Mouse (Mus musculus): ENCODE data around the gene Fth1.

The Fth1 gene

DNA sequence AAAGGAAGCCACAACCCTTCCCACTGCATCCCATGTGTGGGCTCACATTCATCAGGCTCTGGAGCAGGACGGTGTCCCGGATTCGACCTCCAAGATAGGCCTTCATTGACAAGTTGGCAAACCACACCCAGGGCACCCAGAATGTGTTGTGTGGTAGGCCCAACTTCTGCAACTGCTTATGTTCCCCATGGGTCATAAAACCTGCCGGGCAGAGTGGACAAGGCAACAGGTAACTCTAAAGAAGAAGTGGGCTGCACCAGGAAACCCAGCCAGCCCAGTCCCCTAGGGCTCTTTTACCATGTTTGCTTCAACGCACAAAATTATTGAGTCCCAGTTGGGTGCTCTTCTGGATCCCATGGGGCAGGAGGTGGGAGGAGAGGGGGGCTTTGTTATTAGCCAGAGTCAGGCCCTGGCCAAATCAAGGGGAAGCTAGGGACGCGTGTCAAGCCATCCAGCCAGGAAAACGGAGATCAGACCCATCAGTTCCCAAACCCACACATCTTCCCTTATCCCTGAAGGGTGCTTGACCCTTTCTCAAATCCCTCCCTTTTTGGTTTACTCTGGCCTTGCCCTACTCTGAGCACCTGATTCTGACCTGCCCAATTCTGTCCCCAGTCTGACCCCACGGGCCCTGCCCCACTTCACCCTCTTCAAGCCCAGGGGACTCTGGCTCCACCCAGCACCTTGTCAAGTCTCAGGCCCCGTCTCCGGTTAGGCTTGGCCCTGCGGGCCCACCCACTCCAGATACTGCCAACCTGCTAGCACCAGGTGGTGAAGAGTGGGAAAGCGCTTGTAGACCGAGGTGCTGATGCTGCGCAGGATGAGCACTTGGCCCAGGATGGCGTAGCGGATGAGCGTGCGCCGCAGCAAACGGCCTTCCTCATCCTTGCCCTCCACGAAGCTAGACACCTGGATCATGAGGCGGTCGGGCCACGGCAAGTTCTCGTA is 11.9 kb downstream of the Fth1 start:
- DNase-seq = no peak

DNA sequence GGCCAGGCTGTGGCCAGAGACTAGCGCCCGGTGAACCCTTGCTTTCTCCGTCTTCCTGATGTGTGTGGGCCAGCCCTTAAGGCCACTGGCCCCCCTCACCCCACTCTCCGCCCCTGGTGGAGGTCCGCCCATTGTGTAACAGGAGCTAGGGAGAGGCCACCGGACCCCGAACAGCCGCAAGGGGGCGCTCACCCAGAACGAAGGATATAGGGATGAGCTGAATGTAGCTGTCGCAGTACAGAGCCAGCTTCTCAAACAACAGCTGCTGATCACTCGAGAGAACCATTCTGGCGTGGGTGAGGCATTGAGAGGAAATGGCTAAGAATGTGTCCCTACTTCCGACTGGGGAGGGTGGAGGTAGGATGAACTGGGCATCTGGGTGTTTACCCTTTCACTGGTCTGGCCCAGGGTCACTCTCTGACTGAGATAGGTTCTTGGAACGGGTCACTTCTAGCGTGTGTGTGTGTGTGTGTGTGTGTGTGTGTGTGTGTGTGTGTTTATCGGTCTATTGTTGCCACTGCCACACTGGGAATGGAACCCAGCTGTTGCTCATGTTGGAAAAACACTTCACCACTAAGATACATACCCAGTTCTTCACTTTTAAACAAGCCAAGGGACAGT is 12.7 kb downstream of the Fth1 start:
- DNase-seq = peak; percentile 95

DNA sequence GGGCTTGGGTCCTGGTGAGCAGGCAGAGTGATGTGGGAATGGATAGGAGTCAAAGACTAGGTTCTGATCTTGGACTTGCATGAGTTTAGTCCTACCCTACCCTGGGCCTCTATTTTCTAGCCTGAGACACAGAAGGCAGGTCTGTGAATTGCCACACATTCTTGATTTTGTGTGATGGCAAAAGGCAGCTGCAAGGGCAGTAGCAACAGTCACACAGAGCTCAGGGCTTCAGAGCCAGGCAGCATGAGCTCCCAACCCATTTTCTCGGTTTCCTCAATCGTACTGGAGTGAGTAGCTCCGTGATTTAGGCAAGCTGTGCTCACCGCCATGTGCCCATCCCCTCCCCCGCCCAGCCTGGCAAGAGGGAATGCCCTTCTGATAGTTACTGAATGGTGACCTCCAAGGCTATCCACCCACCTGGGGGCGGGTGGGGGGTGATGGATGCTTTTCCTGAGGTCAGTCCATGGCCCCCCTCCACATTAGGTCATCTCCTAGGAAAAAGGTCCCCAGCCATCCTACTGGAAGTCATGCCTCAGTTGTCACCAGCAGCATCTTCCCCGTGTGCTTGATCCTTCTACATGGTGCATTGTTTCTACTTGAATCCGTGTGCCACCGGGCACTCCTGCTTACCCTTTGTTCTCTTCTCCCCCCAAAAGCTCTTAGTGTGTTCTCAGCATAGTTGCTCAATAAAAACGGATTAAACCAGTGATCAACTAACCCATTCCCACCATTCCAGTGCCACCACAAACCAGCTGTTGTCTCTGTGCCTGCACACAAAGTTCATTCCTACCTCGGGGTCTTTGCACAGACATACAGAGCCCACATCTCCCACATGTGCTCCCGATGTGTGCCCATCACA is 17.0 kb downstream of the Fth1 start:
- DNase-seq = no peak

DNA sequence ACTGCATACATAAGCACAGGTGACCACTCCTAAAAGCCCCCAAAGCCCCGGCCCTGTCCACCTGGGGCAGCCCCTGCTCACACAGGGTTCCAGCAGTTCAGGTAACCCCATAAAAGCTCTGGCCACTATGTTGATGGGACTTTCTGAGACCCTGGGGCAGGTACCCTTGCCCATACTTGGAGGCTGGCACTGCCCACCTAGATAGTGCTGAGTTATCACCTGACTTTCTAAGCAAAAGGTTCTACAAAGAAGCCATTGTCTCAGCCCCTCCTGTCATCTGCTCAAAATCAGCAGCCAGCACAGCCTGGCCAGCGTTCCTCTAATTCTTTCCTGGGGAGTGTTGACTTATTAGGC is 17.6 kb downstream of the Fth1 start:
- no peak for DNase-seq

DNA sequence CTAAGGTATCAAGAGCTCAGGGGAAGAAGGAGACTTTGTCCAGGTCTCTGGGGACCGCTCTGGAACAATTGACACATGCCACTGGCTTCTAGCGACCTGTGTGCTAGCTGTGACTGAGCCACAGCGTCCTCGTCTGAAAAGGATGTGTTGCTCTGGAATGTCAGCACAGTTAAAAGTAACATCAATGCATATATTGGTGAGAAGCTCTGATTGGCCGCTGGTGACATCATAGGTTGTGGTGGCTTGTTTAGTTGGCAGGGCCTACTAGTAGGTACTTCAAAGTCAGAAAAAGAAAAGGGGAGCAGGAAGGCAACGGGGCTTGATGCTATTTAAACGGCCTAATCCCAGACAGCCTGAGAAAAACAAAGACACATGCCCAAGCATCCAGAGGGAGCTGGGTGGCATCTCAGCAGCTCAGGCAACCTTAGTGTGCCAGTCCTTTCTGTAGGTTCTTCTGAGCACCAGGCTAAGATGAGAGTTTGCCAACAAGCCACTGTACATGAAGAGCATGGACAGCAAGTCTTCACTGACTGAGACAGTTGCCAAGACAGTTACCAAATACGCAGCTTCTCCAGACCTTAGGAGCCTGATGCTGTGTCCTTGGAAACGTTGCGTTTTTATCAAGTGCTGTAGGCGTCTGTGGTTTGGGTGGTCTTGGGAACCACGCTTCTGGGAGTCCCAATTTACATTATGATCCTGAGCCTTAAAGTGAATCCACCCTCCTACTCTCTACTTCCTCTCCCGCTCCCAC is 18.5 kb downstream of the Fth1 start:
- DNase-seq = no peak

DNA sequence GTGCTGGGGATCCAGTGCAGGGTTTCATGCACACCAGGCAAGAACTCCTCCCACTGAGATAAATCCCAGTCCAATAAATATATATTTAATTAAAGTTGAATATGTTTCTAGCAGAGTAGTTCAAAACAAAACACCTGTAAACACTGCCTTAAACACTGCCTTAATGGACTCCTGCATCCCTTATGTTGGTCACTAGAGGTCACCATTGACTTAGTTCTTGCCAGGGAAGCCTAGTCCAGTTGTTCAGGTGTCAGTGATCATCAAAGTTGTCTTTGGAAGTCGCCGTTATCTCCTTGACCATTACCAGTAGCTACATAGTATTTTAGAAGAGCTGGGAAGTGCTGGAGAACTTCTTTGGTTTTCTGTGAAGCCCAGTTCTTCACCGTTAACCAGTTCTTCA is 19.9 kb downstream of the Fth1 start:
- peak; percentile 82 for DNase-seq

DNA sequence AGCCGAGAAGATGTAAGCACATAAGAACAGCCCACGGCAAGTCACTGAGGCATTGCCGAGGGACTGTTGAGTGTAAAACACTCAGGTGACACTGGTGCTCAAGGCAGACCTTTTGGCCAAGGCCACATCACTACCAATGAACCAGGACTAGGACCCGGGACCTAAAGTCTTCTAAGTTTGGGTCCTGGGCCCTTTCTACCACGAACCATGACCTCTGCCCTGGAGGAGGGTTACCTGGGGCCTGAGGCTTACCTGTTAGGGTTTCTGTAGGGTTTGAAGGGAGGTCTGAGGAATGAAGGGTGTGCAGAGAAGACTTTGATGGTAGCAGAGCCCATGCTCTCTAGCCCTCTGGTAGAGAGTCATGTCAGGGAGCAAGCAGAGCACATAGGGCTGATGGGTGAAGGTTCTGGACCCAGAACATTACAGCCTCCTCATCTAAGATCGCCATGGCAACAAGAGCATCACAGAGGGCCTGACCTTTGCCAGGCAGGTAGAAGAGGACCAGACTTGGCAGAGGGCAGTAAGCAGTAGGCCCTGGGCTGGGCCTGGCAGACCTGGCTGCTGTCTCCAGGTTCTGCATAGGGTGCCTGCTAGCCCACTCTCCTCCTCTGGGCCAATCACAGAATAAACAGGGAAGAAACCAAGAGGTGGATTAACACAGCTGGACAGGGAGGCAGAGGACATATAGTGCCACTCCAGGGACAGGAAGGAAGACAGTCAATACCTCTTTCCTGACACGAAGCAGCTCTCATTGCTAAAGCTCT is 21.0 kb downstream of the Fth1 start, which contains the start of the genes Best1 and Rab3il1:
Best1 (minus strand) TSS at position 428 of the 764 bp plus-strand sequence.
Rab3il1 (plus strand) TSS at position 464 of the 764 bp plus-strand sequence.
- no peak for DNase-seq

DNA sequence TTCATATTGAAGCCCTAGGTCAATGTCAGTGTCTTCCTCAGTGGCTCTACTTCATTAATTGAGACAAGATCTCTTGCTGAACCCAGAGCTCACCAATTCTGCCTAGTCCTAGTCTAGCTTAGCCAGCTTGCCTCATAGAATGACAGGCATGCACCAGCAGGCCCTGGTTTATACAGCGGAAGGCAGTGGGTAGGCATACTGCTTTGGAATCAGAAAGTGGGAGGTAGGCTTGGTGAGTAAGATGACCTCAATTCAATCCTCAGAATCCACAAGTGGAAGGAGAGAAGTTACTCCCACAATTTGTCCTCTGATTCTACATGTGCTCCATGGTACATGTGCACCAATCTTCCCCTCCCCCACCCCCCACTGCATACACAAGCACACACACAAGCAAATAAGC is 23.3 kb downstream of the Fth1 start:
- no peak for DNase-seq

DNA sequence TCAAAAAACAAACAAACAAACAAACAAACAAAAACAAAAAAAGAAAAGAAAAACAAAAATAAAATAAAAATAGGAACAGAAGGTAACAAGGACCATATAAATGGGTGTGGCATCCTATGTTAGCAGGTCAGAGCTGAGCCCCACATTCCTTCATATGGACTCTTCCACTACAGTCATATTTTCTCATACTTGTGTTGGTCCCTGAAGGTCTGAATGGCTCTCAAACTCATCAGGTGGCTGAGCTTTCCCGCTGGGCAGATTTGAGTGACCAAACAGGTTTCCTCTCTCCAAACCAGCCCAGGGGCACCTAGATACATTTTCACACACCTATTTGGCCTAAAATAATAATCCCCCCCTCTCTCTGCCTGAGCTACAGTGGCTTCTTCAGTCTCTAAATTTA is 31.0 kb downstream of the Fth1 start:
- DNase-seq = no peak

DNA sequence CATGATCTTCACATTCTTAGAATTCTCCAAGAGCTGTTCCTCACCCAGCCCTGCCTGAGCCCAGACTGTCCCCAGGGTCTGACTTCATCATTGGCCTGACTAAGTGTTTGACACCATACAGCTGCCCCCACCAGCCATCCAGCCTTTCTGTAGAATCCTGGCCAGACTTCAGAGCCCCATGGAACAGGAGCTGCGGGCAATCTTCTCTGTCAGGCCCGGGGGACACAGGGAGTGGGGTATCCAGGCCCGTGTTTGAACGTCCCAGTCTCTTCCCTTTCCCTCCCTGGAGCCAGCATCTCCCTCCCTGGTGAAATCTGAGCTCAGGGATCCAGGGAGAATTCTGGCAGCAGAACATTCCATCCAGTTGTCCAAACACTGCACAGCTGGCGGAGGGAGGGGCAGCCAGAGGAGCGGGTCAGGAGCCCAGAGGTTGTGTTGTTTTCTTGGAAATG is 32.5 kb downstream of the Fth1 start:
- peak; percentile 53 for DNase-seq

DNA sequence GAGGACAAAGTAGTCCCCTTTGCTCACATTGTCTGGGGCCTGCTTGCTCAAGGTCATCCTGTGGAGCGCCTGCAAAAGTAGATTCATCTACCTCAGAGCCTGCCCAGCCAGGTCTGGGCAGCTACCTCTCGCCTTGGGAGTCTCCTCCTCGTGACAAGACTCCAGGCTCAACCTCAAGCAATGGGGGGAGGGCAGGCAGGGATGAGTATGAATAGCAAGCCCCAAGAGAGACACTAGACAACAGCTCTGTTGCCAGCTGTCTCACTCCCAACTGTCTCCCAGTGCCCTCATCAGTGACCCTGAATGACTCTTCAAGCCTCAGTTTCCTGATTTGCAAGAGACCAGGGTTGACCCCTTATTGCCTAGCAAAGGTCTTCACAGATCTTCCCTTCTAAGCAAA is 33.0 kb downstream of the Fth1 start:
- no peak for DNase-seq

DNA sequence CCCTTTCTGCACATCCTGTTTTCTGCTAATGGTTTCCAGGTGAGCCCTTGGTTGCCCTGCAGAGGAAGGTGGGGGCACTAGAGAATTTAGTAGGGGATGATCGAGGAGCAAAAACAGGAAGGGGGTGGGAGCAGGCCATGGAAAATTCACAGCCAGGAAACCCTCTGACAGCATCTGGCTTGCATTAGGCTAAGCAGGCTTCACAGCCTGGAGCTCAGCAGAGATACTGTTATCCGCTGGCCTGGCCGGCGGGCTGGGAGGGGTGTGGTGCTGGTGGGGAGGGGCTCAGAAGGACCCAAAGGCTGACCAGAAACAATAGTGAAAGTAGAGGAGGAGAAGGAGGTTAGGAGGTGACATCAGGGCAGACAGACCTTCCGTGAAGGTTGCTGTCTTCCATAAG is 33.5 kb downstream of the Fth1 start:
- DNase-seq = no peak

DNA sequence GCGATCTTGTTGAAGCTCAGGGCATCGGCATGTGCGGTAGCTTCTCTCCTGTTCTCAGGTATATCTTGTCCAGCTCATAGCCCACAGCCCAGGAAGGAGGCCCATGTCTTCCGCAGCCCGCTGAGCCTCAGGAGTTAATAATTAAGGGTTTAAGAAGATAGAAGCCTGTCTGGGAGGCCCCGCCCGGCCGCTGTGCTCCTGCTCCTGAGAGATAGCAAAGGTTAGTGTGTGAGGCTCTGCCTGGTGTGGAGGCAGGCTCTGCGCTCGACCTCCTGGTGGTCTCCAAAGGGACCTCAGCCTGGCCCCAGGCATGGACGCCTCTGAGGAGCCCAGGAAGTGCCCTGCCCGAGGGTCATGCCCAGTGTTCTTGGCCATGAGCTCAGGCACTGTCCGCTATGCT is 34.4 kb downstream of the Fth1 start:
- no peak for DNase-seq

DNA sequence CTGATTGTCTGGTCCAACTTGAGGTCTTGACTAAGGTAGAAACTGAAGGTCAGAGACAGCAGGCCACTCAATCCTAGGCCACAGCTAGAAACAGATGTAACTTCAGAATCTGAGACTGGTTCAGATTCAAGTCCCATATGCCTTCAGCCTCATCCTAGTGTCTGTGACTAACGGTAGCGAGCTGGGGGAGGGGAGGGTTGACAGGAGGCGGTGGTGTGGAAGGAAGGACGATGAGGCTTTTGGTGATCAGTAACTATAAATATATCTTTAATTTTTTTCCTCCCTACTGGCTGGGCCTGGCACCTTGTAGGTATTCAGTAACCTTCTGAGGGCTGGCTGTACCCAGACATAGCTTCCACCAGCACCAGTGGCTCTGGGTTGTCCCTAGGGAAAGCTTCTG is 35.0 kb downstream of the Fth1 start:
- no peak for DNase-seq

DNA sequence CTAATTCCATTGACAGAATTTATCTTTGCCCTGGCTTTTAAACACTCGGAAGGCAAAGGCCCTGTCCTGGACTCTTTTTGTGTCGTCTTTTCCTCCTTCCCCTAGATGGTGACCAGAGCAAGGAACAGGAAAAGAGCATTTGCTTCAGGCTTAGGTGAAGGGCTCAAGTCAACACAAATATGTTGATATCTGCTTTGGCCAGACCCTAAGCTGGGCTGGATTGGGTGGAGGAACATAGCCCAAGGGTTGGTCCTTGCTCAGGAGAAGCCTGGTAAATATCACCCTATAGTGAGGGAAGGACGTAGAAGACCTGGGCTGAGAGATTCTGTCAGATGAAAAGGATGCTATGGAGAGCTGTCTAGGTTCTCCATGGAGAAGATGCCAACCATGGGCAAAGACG is 35.8 kb downstream of the Fth1 start:
- no peak for DNase-seq

DNA sequence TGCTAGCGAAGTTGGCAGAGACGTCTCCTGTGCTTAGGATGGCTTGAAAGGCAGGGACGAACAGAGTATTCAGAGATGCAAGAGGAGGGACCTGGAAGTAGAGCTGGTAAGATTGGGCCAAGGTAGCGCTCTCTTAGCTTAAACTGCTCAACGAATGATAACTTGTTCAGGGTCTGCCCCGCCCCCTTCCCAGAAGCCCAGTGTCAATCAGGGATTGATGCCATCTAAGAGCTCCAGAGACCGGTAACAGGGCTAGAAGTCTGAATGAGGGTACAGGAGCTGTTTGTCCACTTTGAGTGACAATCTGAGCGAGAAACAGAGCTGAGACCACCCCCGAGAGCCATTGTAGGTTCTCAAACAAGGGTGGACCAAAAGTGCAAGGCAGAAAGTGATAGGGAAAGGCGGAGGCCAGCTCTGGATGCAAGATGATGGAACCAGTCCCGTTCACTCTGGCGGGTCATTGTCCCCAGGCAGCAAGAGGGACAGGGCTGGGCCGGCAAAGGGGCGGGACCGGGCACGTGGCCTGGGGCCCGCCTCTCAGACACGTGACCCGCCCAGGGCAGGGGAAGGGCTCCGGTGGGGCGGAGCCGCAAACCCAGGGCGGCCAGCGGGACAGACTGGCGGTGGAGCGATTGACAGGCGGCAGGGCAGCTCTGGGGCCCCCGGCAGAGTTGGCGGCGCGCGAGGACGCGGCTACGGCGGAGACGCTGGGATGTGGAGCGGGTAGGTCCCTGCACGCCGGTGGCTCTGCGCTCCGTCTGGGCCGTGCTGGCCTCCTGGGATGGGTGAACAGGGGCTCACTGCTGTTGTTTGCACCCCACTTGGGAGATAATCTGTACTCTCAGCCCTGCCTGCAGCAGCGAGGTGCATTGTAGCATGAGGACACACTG is 37.5 kb downstream of the Fth1 start:
- peak; percentile 93 for DNase-seq

DNA sequence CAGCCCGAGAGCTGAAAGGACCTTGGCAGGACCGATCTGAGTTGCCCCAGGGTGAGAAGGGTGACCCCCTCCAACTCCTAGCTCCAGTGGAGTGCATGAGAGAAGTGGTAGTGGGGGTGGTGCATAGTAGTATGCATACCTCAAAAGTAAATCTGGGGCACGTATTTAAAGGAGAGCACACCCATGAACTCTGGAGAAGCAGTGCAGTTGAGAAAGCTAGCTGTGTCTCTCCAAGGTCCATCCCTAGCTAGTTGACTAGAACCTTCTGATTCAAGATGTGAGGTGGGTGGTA is 38.1 kb downstream of the Fth1 start:
- no peak for DNase-seq

DNA sequence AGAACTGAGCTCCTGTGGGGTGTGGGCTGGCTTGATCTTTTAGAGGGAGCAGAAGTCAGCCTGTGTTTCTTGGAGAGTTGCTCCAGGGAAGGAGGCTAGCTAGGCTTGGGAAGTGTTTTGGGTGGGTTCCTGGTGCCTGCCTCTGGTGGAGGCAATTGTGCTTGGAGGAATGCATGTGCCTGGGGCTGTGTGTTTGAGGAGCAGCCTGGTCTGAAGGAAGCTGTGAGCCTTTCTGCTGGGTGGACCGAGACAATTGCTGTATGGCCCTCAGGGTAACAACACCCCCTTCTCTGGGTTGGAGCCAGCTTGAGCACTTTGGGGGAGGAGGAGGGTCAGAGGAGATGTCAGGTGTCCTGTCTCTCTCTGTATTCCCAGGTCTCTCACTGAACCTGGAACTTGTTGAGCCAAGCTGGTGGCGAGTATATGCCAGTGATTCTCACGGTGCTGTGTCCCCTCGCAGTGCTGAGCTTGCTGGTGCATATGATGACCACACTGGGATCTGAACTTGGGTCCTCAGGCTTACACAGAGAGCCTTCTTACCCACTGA is 38.9 kb downstream of the Fth1 start:
- DNase-seq = no peak

DNA sequence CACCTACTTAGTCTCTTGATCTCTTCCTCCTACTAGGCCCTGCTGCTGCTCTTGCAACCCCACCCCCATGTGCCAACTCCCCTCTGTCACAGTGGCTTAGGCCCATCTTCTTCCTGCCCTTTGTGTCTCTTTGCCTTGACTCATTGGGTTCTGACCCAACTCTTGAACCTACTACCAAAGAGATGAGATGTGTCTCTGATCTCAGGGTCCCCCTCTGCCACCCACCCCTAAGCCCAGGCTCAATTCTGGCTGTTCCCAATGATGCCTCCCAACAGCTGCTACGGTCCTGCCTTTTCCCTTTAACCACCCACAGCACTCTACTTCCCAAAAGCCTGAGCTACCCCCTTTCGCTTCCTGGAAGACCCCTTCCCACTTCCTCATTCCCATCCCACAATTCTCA is 41.6 kb downstream of the Fth1 start:
- DNase-seq = no peak

Measured in lung, postnatal 36 days (tissue).